Mouse (Mus musculus) heart, postnatal 0 days (tissue): ENCODE results near the gene D630036H23Rik.

ENCODE experiments used
- CTCF ChIP-seq: IDR thresholded peaks from 2 replicates; pipeline ENCODE4 v1.5.1; 2016; ENCODE audit warnings: antibody characterized with exemption, control low read depth, low read depth
- EP300 ChIP-seq: IDR thresholded peaks from 2 replicates; pipeline ENCODE4 v1.6.1; 2016; ENCODE audit warnings: antibody characterized with exemption, low read depth

- TF ChIP-seq CTCF: no peak
- no peak for TF ChIP-seq EP300
These were observed 41.7 kb upstream of the D630036H23Rik start for GRCm38 (mm10) chr12:36423677-36424076.
